Mouse (Mus musculus): ENCODE results near the gene Mboat2.

DNA sequence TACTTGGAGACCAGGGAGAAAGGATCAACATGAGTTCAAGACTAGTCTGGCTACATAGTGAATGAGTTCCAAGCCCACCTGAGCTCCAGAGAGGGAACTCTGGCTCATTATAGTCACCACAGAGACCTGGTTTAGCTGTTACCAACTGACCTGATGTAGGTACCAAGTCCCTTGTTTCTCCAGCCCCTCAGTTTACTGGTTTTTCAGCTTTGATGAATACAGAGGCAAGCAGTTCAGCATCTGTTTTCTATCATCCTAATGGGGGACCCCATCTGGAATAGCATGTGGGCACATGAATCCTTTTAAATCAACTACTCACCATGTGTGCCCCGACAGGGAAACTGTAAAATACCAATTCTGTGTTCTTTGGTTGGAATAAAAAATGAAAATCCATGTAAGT is 82.2 kb downstream of the Mboat2 start:
- TF ChIP-seq CTCF (IDR thresholded peaks at IDR 0.05) (no peak), EP300 (IDR thresholded peaks at IDR 0.05) (no peak)

Data from lung, postnatal 0 days (tissue).